Mouse (Mus musculus) limb, embryonic 10.5 days (tissue): ENCODE measurements around the gene Pkd1l2. TPM values are rescaled to one million over a fixed set of nuclear protein-coding genes. Genes with fewer than 3 reads are reported as not detected.

Source experiments
- DNase-seq: peaks from one replicate; pipeline ENCODE4 v3.0.0-alpha.2; 2017; ENCODE audit warnings: low spot score
- H3K27ac ChIP-seq: fragments of 300-500 bp; sonication (generic); 2 replicates; pipeline ENCODE4 v1.5.1; 2016; ENCODE audit warnings: mild to moderate bottlenecking
- H3K27me3 ChIP-seq: fragments of 300-500 bp; sonication (generic); 2 replicates; pipeline ENCODE4 v1.6.1; 2016; ENCODE audit warnings: low read depth, mild to moderate bottlenecking; ENCODE audit not compliant: poor library complexity, severe bottlenecking
- H3K36me3 ChIP-seq: fragments of 300-500 bp; sonication (generic); 2 replicates; pipeline ENCODE4 v1.6.1; 2016; ENCODE audit warnings: mild to moderate bottlenecking, moderate library complexity
- H3K4me1 ChIP-seq: fragments of 300-500 bp; sonication (generic); 2 replicates; pipeline ENCODE4 v1.6.1; 2016
- H3K4me3 ChIP-seq: fragments of 300-500 bp; sonication (generic); 2 replicates; pipeline ENCODE4 v1.5.1; 2016; ENCODE audit warnings: mild to moderate bottlenecking, moderate library complexity
- H3K9me3 ChIP-seq: fragments of 300-500 bp; sonication (generic); replicated peaks from 2 replicates; pipeline ENCODE4 v1.6.1; 2016; ENCODE audit warnings: mild to moderate bottlenecking
- WGBS: fragments of 180-500 bp; shearing (Covaris S2); methylation state at CpG from one replicate; pipeline ENCODE4 v1.1.7; 2016; 5-methylcytosine and 5-hydroxymethylcytosine counted together
- polyA plus RNA-seq: library from polyadenylated mRNA; unstranded; fragments of >200 nt; fragmentation: Nextera tagmentation; extraction: Ambion mirVana; gene quantifications from 2 replicates; pipeline ENCODE4 v1.2.1, GENCODE M21; 2016

Gene Pkd1l2
- polyA plus RNA-seq, 1 experiment from 2014 or later, result not detected

GRCm38 (mm10) chr8:117017006-117017405, 65.2 kb downstream of the Pkd1l2 start:
- DNase-seq, result no peak
- Histone ChIP-seq H3K36me3 (no peaks in the 10 kb centered on the region), H3K4me3 (no peak overlapping the region), H3K27me3 (peaks cover 14% of the 10 kb centered on the region), H3K4me1 (no peaks in the 10 kb centered on the region), H3K9me3 (no peaks in the 10 kb centered on the region), H3K27ac (no peak overlapping the region)
- WGBS, result 45% methylated on average over 8 of the region's 8 CpGs

DNA sequence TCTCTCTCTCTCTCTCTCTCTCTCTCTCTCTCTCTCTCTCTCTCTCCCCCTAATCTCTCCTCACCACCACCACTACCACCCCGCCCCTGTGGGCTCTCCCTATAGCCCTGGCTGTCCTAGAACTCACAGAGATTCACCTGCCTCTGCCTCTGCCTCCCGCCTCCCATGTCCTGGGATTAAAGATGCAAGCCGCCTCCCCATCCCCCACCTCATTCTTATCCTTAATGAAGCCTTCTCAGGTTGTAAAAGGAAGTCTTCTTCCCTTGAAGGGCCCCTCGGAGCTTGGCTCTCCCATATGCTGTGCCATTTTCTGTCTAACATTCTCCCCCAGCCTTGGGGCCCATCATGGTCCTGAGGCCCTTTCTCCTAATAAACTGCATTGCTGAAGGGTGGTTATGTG, 66.6 kb downstream of the Pkd1l2 start:
- Histone ChIP-seq H3K4me3 (no peak overlapping the region), H3K27ac (no peak overlapping the region), H3K36me3 (no peaks in the 10 kb centered on the region), H3K4me1 (no peaks in the 10 kb centered on the region), H3K9me3 (no peaks in the 10 kb centered on the region), H3K27me3 (peaks cover 14% of the 10 kb centered on the region)
- WGBS, result 62% methylated on average over 4 of the region's 4 CpGs
- no peak for DNase-seq

DNA sequence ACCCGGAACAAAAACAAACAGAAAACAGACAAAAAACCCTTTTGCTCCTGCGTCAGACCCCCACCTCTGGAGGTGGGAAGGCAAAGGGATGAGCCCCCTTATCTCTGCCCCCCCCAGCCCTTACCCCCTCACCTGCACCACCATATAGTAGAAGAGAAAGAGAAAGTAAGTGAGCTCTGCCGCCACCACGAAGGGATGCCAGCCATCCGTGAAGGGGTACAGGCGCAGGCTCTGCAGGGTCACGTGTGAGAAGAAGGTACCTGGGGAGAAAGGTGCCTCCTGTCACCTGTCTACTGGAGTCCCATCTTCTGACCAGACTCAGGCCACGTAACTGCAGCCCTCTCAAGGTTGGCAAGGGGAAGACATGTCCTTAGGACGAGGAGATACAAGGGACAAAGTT, 70.9 kb downstream of the Pkd1l2 start:
- no peaks in the 10 kb centered on the region for H3K9me3 ChIP-seq
- no peak for DNase-seq
- no peaks in the 10 kb centered on the region for H3K36me3 ChIP-seq
- H3K27me3 ChIP-seq, result peaks cover 7% of the 10 kb centered on the region
- no peak overlapping the region for H3K27ac ChIP-seq
- whole genome bisulfite sequencing, result 90% methylated on average over 9 of the region's 9 CpGs
- H3K4me1 ChIP-seq, result no peaks in the 10 kb centered on the region
- H3K4me3 ChIP-seq, result no peak overlapping the region

DNA sequence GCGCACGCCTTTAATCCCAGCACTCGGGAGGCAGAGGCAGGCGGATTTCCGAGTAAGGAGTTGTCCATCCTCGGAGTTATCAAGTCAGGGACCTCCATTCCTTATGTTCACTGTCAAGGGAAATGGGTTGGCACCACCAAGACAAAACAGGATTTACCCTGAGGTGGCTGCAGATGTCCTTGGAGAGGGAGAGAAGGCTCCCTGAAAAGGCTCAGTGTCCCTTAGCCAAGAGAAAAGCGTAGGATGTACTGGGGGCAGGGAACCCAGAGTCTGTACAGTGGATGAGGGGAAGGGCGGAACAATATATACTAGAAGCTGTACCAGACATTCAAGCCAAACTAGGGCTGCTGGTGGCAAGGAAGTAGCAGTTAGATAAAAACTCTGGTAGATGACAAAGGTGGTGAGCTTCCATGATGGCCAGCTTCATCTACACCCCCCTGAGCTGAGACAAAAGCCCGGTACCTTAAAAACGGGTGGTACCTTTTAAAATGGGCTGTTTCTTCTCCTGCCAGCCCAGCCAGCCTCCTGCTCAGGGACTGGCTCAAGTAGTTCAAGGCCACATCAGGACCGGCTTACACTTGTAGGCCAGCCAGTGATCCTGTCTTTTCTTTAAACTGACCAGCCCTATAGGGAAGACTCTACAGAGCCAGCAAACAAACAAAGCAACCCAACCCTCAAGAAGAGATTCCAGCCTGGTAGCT, 88.1 kb downstream of the Pkd1l2 start:
- Histone ChIP-seq H3K4me1 (peaks cover 20% of the 10 kb centered on the region), H3K27ac (peak overlapping the region; percentile 88), H3K4me3 (peak overlapping the region; percentile 71), H3K36me3 (peaks cover 18% of the 10 kb centered on the region), H3K9me3 (no peaks in the 10 kb centered on the region), H3K27me3 (no peaks in the 10 kb centered on the region)
- WGBS, result 68% methylated on average over 11 of the region's 11 CpGs
- no peak for DNase-seq

GRCm38 (mm10) chr8:116993095-116993867, 89.0 kb downstream of the Pkd1l2 start, which contains the start of gene Gcsh:
TSS of gene Gcsh (minus strand) at chr8:116993537.
- under 1% methylated on average over 56 of the region's 56 CpGs for WGBS
- Histone ChIP-seq H3K4me1 (peaks cover 20% of the 10 kb centered on the region), H3K4me3 (peak within 1 kb of the TSS; percentile 71), H3K27ac (peak within 1 kb of the TSS; percentile 88), H3K36me3 (peaks cover 27% of the 10 kb centered on the region), H3K9me3 (no peaks in the 10 kb centered on the region), H3K27me3 (no peaks in the 10 kb centered on the region)
- DNase-seq, result peak; percentile 99

DNA sequence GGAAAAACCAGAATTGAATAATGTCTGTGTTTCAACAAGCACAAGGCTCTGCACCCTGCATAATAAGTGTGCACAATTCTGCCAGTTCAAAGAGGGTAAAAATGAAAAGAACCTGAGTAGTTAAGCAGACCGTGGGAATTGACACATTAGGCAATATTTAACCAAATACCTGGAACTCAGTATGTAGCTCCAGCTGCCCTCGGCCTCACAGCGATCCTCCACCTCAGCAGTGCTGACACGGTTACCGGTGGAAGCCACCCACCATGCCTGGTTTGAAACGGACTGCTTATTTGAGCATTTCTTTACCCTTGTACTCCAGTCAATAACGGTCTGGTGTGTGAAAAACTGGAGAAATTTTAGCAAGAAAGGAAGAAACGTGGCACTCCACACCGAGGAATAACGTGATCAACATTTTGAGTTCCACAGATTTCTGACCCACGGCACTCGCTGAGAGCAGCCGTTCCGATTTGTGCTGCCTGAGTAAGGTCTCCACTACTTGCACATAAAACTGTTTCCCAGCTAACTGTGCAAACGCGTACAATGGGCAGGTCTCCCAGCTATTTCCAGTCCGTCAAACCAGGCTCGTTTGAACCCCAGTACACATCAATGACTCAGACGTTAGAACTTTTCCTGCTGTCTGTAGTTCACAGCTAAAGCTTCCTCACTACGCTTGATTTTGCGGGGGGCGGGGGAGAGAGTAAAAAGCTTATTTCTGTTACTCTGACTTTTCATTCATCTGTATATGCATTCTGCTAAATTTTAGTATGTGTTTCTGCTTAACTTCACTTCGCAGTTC, 89.9 kb downstream of the Pkd1l2 start:
- 19% methylated on average over 23 of the region's 23 CpGs for WGBS
- peaks cover 36% of the 10 kb centered on the region for H3K36me3 ChIP-seq
- peak overlapping the region; percentile 88 for H3K27ac ChIP-seq
- H3K27me3 ChIP-seq, result no peaks in the 10 kb centered on the region
- DNase-seq, result peak; percentile 42
- peak overlapping the region; percentile 71 for H3K4me3 ChIP-seq
- H3K4me1 ChIP-seq, result peaks cover 20% of the 10 kb centered on the region
- no peaks in the 10 kb centered on the region for H3K9me3 ChIP-seq

- Histone ChIP-seq H3K4me1 (peaks cover 20% of the 10 kb centered on the region), H3K4me3 (no peak overlapping the region), H3K36me3 (peaks cover 46% of the 10 kb centered on the region), H3K9me3 (no peaks in the 10 kb centered on the region), H3K27ac (no peak overlapping the region), H3K27me3 (no peaks in the 10 kb centered on the region)
- WGBS, result 87% methylated on average over 8 of the region's 8 CpGs
- no peak for DNase-seq
Observed at GRCm38 (mm10) chr8:116991241-116991640, 91.0 kb downstream of the Pkd1l2 start.

- H3K4me3 ChIP-seq, result no peak overlapping the region
- H3K36me3 ChIP-seq, result peaks cover 60% of the 10 kb centered on the region
- no peaks in the 10 kb centered on the region for H3K27me3 ChIP-seq
- H3K9me3 ChIP-seq, result no peaks in the 10 kb centered on the region
- DNase-seq, result no peak
- WGBS, result 89% methylated on average over 3 of the region's 3 CpGs
- H3K4me1 ChIP-seq, result peaks cover 20% of the 10 kb centered on the region
- H3K27ac ChIP-seq, result no peak overlapping the region
Observed at GRCm38 (mm10) chr8:116989842-116990241, 92.4 kb downstream of the Pkd1l2 start.

- Histone ChIP-seq H3K36me3 (peaks cover 40% of the 10 kb centered on the region), H3K27ac (no peak overlapping the region), H3K4me1 (peaks cover 27% of the 10 kb centered on the region), H3K27me3 (no peaks in the 10 kb centered on the region), H3K9me3 (no peaks in the 10 kb centered on the region), H3K4me3 (no peak overlapping the region)
- peak; percentile 74 for DNase-seq
- 29% methylated on average over 4 of the region's 4 CpGs for whole genome bisulfite sequencing
Observed at GRCm38 (mm10) chr8:116980117-116980516, 102.1 kb downstream of the Pkd1l2 start.

DNA sequence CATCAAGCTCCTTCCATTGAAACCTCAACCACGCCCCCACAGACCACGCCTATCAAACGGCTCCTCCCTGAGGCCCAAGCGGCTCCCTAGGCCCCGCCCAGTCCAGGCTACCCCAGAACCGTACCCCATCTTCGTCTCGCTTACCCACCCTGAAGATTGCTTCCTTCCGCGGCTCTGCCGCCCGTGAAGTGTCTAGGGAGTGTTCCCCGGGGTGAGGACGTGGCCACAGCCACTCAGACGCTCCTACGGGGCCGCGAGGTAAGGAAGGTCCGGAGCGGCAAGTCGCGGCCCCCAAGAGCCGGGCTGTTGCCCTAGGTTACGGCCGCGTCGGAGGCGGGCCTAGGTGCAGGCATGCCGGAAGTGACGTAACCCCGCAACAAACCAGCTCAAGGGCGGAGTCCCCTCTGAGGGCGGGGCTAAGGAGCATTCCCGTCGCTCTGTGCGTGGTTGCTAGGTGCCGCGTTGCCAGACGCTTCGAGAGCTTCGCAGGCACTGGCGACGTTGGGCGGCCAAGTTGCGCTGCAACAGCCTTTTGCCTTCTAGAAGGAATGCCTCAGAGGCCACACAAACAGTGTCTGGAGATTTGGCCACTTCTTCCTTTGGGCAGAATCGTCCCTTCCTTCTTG, 103.5 kb downstream of the Pkd1l2 start, which contains the start of gene 1700030J22Rik:
Gene 1700030J22Rik, minus strand, starts transcription at position 329 of the 626 bp plus-strand sequence.
- no peaks in the 10 kb centered on the region for H3K27me3 ChIP-seq
- H3K9me3 ChIP-seq, result no peaks in the 10 kb centered on the region
- H3K4me1 ChIP-seq, result peaks cover 28% of the 10 kb centered on the region
- WGBS, result under 1% methylated on average over 46 of the region's 46 CpGs
- H3K4me3 ChIP-seq, result peak within 1 kb of the TSS; percentile 92
- peak; percentile 98 for DNase-seq
- peaks cover 26% of the 10 kb centered on the region for H3K36me3 ChIP-seq
- H3K27ac ChIP-seq, result peak within 1 kb of the TSS; percentile 77

- WGBS, result 46% methylated on average over 8 of the region's 8 CpGs
- Histone ChIP-seq H3K4me1 (peaks cover 28% of the 10 kb centered on the region), H3K27ac (peak overlapping the region; percentile 77)
Observed at GRCm38 (mm10) chr8:116978052-116978451, 104.2 kb downstream of the Pkd1l2 start.

GRCm38 (mm10) chr8:116975606-116976005, 106.6 kb downstream of the Pkd1l2 start:
- WGBS, result 68% methylated on average over 5 of the region's 5 CpGs

More at GRCm38 (mm10) chr8:116978052-116978451, 104.2 kb downstream of the Pkd1l2 start:
- Histone ChIP-seq H3K27me3 (no peaks in the 10 kb centered on the region), H3K9me3 (no peaks in the 10 kb centered on the region), H3K36me3 (peaks cover 19% of the 10 kb centered on the region), H3K4me3 (peak overlapping the region; percentile 92)
- DNase-seq, result no peak

More at GRCm38 (mm10) chr8:116975606-116976005, 106.6 kb downstream of the Pkd1l2 start:
- H3K27me3 ChIP-seq, result no peaks in the 10 kb centered on the region
- DNase-seq, result no peak
- no peak overlapping the region for H3K4me3 ChIP-seq
- no peaks in the 10 kb centered on the region for H3K9me3 ChIP-seq
- H3K27ac ChIP-seq, result no peak overlapping the region
- peaks cover 28% of the 10 kb centered on the region for H3K4me1 ChIP-seq
- H3K36me3 ChIP-seq, result no peaks in the 10 kb centered on the region
